Mouse (Mus musculus) neural tube, embryonic 11.5 days (tissue): ENCODE measurements around the gene 4930470P17Rik. TPM values are rescaled to one million over a fixed set of nuclear protein-coding genes. Genes with fewer than 3 reads are reported as not detected.

Experiments
- ATAC-seq: fragments of 200-750 bp; cut with Nextera tagmentation; 2 replicates; pipeline ENCODE4 v1.8.0; 2017; ENCODE audit warnings: moderate number of reproducible peaks, mild to moderate bottlenecking, moderate TSS enrichment, moderate library complexity; ENCODE audit not compliant: insufficient read depth, low FRiP score, low TSS enrichment
- DNase-seq: peaks from one replicate; pipeline ENCODE4 v3.0.0-alpha.2; 2015; ENCODE audit warnings: low spot score
- H3K27ac ChIP-seq: fragments of 300-500 bp; sonication (generic); 2 replicates; pipeline ENCODE4 v1.5.1; 2014; ENCODE audit warnings: low read depth, mild to moderate bottlenecking, low read length
- H3K27me3 ChIP-seq: fragments of 300-500 bp; sonication (generic); 2 replicates; pipeline ENCODE4 v1.6.1; 2014; ENCODE audit warnings: mild to moderate bottlenecking, low read length, mixed read lengths; ENCODE audit not compliant: control insufficient read depth, insufficient read depth
- H3K36me3 ChIP-seq: fragments of 300-500 bp; sonication (generic); 2 replicates; pipeline ENCODE4 v1.6.1; 2014; ENCODE audit warnings: mild to moderate bottlenecking, low read length, moderate library complexity, mixed read lengths; ENCODE audit not compliant: control insufficient read depth, insufficient read depth
- H3K4me1 ChIP-seq: fragments of 300-500 bp; sonication (generic); 2 replicates; pipeline ENCODE4 v1.6.1; 2014; ENCODE audit warnings: low read length, mixed read lengths; ENCODE audit not compliant: control insufficient read depth, insufficient read depth
- H3K4me2 ChIP-seq: fragments of 300-500 bp; sonication (generic); 2 replicates; pipeline ENCODE4 v1.6.1; 2014; ENCODE audit warnings: low read depth, mild to moderate bottlenecking, moderate library complexity
- H3K4me3 ChIP-seq: fragments of 300-500 bp; sonication (generic); 2 replicates; pipeline ENCODE4 v1.5.1; 2014; ENCODE audit warnings: low read depth, low read length
- H3K9ac ChIP-seq: fragments of 300-500 bp; sonication (generic); 2 replicates; pipeline ENCODE4 v1.6.1; 2014; ENCODE audit warnings: mild to moderate bottlenecking, low read length
- H3K9me3 ChIP-seq: fragments of 300-500 bp; sonication (generic); 2 replicates; pipeline ENCODE4 v1.6.1; 2016; ENCODE audit warnings: low read length; ENCODE audit not compliant: control insufficient read depth
- WGBS: fragments of 180-500 bp; shearing (Covaris S2); extraction: QIAGEN DNeasy Blood & Tissue Kit; methylation state at CpG from one replicate; pipeline ENCODE4 v1.1.7; 2014; 5-methylcytosine and 5-hydroxymethylcytosine counted together
- polyA plus RNA-seq: library from polyadenylated mRNA; unstranded; fragments of >200 nt; fragmentation: Nextera tagmentation; extraction: Ambion mirVana; gene quantifications from 2 replicates; pipeline ENCODE4 v1.2.1, GENCODE M21; 2014

Gene 4930470P17Rik
- not detected in 2 replicates for polyA plus RNA-seq

DNA sequence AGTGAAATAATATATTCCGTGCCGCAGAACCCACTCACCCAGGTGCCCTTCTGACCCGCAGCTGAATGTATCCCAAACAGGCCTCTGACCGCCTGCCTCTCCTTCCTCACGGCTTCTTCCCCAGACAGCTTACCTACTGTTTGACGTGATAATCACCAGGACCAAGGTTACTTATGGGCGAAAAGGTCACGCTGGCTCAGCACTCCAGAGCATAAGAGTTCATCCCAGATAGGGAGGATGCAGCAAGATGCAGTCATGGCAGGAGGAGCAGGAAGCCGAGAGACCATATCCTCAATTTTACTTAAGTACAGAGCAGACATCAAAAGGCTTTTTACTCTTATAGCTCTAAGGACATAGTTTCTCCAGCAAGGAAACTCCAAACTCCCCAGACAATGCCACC lies at the start of gene 4930470P17Rik:
4930470P17Rik (minus strand) TSS at position 101 of the 400 bp plus-strand sequence.
- Histone ChIP-seq H3K27me3 (no peaks in the 10 kb centered on the region), H3K4me2 (no peak within 1 kb of the TSS), H3K9ac (no peak within 1 kb of the TSS), H3K9me3 (peaks cover 3% of the 10 kb centered on the region; the same call in 1 of the 2 replicates), H3K4me3 (no peak within 1 kb of the TSS), H3K36me3 (no peaks in the 10 kb centered on the region), H3K27ac (no peak within 1 kb of the TSS), H3K4me1 (no peaks in the 10 kb centered on the region)
- 82% methylated on average over 9 of the region's 9 CpGs for WGBS
- no peak for DNase-seq
- no peak for ATAC-seq

DNA sequence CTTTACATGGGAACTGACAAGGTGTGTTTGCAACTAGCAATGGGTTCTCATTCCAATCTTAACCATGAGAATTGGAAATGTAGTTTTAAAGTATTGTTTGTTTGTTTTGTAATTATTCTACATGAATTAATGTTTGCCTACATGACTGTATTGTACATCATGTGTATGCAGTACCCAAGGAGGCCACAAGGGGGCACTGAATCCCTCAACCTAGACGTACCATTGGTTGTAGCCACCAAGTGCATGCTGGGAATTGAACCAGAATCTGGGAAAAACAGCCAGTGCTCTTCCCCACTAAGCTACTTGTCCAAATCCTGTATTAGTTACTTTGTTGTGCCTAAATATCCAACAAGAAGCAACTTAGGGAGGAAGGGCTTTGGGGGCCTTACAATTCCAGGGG lies 49.7 kb upstream of the 4930470P17Rik start:
- Histone ChIP-seq H3K9me3 (no peaks in the 10 kb centered on the region), H3K9ac (no peak overlapping the region), H3K4me3 (no peak overlapping the region), H3K36me3 (no peaks in the 10 kb centered on the region), H3K27me3 (no peaks in the 10 kb centered on the region), H3K27ac (no peak overlapping the region), H3K4me2 (no peak overlapping the region), H3K4me1 (no peaks in the 10 kb centered on the region)
- ATAC-seq (no peak), DNase-seq (no peak)
- WGBS, result 91% methylated on average over 1 of the region's 1 CpGs

DNA sequence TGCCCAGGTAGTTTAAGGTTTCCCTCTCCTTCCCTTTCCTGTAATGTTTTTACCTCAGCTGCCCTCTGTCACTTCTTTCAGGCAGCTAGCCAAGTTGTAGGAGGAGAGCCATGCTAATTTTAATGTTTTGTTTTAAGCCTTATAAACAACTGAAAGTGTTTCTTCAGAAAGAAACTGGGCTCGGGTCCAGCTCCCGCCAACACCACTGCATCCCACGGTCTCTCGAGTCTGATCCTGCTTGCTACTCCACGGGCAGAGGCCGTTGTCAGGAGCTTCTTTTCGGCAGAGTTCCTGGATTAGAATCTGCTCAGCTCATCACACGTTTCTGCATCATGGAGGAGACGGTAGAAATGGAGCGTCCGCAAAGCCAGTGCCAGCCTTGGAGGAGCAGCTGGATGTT lies 46.7 kb upstream of the 4930470P17Rik start:
- no peak for DNase-seq
- no peak overlapping the region for H3K4me2 ChIP-seq
- no peaks in the 10 kb centered on the region for H3K9me3 ChIP-seq
- no peak for ATAC-seq
- H3K27me3 ChIP-seq, result no peaks in the 10 kb centered on the region
- H3K4me3 ChIP-seq, result no peak overlapping the region
- H3K4me1 ChIP-seq, result no peaks in the 10 kb centered on the region
- no peak overlapping the region for H3K9ac ChIP-seq
- H3K36me3 ChIP-seq, result no peaks in the 10 kb centered on the region
- H3K27ac ChIP-seq, result no peak overlapping the region
- 94% methylated on average over 11 of the region's 11 CpGs for WGBS

DNA sequence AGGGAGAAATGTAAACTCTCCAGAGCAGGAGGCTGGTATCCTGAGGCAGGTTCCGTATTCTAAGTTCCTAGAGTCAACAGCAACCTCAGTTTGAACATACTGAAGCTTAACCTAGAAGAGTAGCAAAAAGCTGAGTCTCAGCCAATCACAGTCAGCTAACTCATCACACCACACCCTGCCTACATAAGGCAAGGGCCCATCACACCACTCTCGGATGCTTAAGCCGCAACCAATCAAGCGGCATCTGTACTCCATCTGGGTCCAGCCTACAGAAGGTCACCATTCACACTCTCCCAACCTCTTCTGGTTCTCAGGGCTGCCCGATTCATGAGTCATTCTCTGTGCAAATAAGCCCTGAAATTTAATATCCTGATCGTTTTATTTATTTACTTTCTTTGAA lies 44.4 kb upstream of the 4930470P17Rik start:
- DNase-seq (no peak), ATAC-seq (no peak)
- Histone ChIP-seq H3K27ac (no peak overlapping the region), H3K9me3 (no peaks in the 10 kb centered on the region), H3K9ac (no peak overlapping the region), H3K4me3 (no peak overlapping the region), H3K27me3 (no peaks in the 10 kb centered on the region), H3K4me1 (peaks cover 4% of the 10 kb centered on the region; the same call in 1 of the 2 replicates), H3K36me3 (no peaks in the 10 kb centered on the region), H3K4me2 (no peak overlapping the region)
- WGBS, result 90% methylated on average over 6 of the region's 6 CpGs

DNA sequence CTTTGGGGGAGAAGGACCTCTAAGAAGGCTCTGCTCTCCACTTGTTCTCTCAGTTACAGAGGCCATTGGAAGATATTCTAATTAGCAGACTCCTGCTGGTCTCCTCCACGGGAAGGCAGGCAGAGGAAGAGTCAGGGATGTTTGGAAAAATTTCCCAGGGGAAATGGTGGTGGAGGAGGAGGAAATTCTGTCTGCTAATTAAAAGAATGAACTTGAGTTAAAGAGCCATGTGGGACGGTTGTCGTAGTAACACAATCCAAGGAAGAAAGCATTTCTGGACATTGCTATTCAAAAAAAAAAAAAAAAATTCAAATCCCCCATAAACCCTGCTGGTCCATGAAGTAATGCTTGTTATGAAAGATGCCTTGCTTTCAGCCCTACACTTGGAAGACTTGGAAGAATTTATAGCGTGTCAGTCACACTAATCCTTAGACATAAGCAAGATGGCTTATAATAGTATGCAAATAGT lies 40.6 kb upstream of the 4930470P17Rik start:
- H3K4me3 ChIP-seq, result no peak overlapping the region
- H3K4me1 ChIP-seq, result peaks cover 7% of the 10 kb centered on the region
- no peaks in the 10 kb centered on the region for H3K9me3 ChIP-seq
- H3K9ac ChIP-seq, result no peak overlapping the region
- no peak overlapping the region for H3K4me2 ChIP-seq
- DNase-seq, result no peak
- H3K36me3 ChIP-seq, result no peaks in the 10 kb centered on the region
- ATAC-seq, result peak; percentile 41; the same call in 1 of the 2 replicates
- H3K27ac ChIP-seq, result no peak overlapping the region
- no peaks in the 10 kb centered on the region for H3K27me3 ChIP-seq
- 49% methylated on average over 4 of the region's 4 CpGs for WGBS

DNA sequence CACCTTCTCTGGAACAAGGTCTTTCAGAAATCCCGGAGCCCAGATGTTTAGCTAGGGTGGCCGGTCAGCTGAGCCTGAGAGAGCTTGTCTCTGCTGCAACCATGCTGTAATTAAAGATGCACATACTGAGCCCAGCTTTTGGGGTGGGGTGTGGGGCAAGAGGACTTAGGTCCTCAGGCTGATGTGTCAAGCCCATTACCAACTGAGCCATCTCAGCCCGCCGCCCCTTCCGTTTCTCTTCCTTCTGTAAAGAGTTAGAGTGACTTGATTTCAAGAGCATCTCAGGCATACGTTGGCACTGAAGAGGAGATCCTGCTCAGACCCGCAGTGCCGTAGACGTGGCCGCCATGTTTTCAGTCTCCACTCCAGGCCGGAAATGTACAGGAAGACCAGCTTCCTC lies 38.5 kb upstream of the 4930470P17Rik start:
- no peak overlapping the region for H3K4me3 ChIP-seq
- WGBS, result 89% methylated on average over 11 of the region's 11 CpGs
- no peak for ATAC-seq
- H3K9me3 ChIP-seq, result no peaks in the 10 kb centered on the region
- H3K9ac ChIP-seq, result no peak overlapping the region
- no peak overlapping the region for H3K4me2 ChIP-seq
- no peaks in the 10 kb centered on the region for H3K27me3 ChIP-seq
- DNase-seq, result no peak
- H3K36me3 ChIP-seq, result no peaks in the 10 kb centered on the region
- H3K27ac ChIP-seq, result no peak overlapping the region
- peaks cover 7% of the 10 kb centered on the region for H3K4me1 ChIP-seq

DNA sequence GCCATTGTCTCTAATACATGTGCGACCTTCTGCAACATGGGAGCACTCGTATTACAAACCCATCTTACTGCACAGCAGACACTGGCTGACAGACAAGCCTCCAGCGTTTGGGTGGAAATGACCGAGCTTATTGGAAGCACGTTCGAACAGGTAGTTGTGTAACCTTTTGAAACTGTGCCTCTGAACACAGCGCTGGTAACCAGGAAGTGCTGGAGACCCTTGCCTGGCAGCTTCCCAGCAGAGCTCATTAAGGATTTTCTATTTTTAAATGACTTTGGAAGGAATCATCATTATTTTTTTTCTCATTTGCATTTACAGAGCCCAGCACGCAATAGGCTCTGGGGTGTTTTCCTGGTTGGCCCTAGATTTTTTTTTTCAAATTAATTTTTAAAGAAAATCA lies 36.9 kb upstream of the 4930470P17Rik start:
- Histone ChIP-seq H3K4me1 (peaks cover 7% of the 10 kb centered on the region), H3K4me2 (no peak overlapping the region), H3K4me3 (no peak overlapping the region), H3K9ac (no peak overlapping the region), H3K9me3 (no peaks in the 10 kb centered on the region), H3K27me3 (no peaks in the 10 kb centered on the region), H3K27ac (no peak overlapping the region), H3K36me3 (no peaks in the 10 kb centered on the region)
- no peak for DNase-seq
- 79% methylated on average over 8 of the region's 8 CpGs for WGBS
- no peak for ATAC-seq

DNA sequence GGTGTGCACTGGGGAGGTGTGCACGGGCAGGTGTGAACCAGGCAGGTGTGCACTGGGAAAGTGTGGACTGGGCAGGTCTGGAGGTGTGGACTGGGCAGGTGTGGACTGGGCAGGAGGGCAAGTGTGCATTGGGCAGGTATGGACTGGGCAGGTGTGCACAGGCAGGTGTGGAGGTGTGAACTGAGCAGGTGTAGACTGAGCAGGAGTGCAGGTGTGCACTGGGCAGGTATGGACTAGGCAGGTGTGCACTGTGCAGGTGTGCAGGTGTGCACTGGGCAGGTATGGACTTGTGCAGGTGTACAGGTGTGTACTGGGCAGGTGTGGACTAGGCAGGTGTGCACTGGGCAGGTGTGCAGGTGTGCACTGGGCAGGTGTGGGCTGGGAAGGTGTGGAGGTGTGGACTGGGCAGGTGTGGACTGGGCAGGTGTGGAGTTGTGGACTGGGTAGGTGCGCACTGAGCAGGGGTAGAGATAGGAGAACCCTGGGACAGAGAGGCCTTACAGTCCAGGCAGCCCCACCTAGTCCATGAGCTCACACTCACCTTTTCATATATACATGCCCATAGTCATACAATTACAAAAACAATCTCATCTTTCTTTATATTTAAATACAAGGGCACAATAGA lies 31.3 kb upstream of the 4930470P17Rik start:
- DNase-seq, result no peak
- Histone ChIP-seq H3K27me3 (no peaks in the 10 kb centered on the region), H3K4me1 (no peaks in the 10 kb centered on the region), H3K9me3 (no peaks in the 10 kb centered on the region; the same call in 1 of the 2 replicates), H3K9ac (no peak overlapping the region), H3K27ac (no peak overlapping the region), H3K4me3 (no peak overlapping the region), H3K36me3 (no peaks in the 10 kb centered on the region), H3K4me2 (no peak overlapping the region)
- ATAC-seq, result peak; percentile 35; the same call in 1 of the 2 replicates
- WGBS, result 97% methylated on average over 2 of the region's 2 CpGs

DNA sequence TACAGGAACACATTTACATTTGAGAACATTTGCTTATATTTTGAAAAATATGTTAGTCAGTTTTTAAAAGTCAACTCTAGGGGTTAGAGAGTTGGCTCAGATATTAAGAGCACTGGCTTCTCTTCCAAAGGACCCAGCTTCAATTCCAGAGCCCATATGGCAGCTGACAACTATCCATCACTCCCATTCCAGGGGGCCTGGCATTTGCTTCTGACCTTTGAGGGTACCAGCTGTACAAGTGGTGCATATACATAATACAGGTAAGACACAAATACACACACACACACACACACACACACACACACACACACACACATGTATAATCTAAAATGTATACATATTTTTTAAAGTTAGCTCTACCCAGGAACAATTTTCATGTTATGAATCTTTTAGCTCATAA lies 30.6 kb upstream of the 4930470P17Rik start:
- DNase-seq, result no peak

More for the DNA sequence above, 30.6 kb upstream of the 4930470P17Rik start:
- no peak overlapping the region for H3K27ac ChIP-seq
- no peaks in the 10 kb centered on the region for H3K27me3 ChIP-seq
- H3K36me3 ChIP-seq, result no peaks in the 10 kb centered on the region
- H3K9me3 ChIP-seq, result no peaks in the 10 kb centered on the region; the same call in 1 of the 2 replicates
- H3K4me1 ChIP-seq, result no peaks in the 10 kb centered on the region
- no peak overlapping the region for H3K4me3 ChIP-seq
- no peak overlapping the region for H3K9ac ChIP-seq
- ATAC-seq, result no peak
- H3K4me2 ChIP-seq, result no peak overlapping the region
